Mouse (Mus musculus) adrenal gland, postnatal 4 days (tissue): ENCODE data around the gene Kirrel2. TPM values are rescaled to one million over a fixed set of nuclear protein-coding genes. Genes with fewer than 3 reads are reported as not detected.
A peak's percentile ranks its signal among the peaks of the same experiment; 100 is the strongest.

Experiments used
- DNase-seq, 2 experiments: peaks; one replicate each; pipeline ENCODE4 v3.0.0; 2021 to 2022; ENCODE audit warnings: low spot score in 2 of 2, mixed read lengths in 2 of 2
- total RNA-seq, 2 experiments: library from RNA; stranded (reverse); gene quantifications; 2 replicates each; pipeline ENCODE4 v1.2.3; 2021

The Kirrel2 gene
- total RNA-seq, 2 experiments from 2014 or later = 0.14 to 1.3 TPM

- DNase-seq = no peak
These were observed 4.2 kb downstream of the Kirrel2 start for GRCm38 (mm10) chr7:30453327-30453726.

- DNase-seq = no peak
These were observed 7.2 kb downstream of the Kirrel2 start for GRCm38 (mm10) chr7:30450241-30450640.

- peak in 1 of 2 experiments; percentile 28 for DNase-seq
These were observed 12.3 kb downstream of the Kirrel2 start, which contains the start of gene Aplp1 for GRCm38 (mm10) chr7:30444971-30445751. Gene Aplp1 (minus strand): TSS chr7:30445535.

- no peak for DNase-seq
These were observed 13.1 kb downstream of the Kirrel2 start for GRCm38 (mm10) chr7:30444154-30444970.

- no peak for DNase-seq
These were observed 13.8 kb downstream of the Kirrel2 start for GRCm38 (mm10) chr7:30443696-30444095.

- no peak for DNase-seq
These were observed 16.8 kb downstream of the Kirrel2 start for GRCm38 (mm10) chr7:30440697-30441096.

- DNase-seq = no peak
These were observed 17.8 kb downstream of the Kirrel2 start for GRCm38 (mm10) chr7:30439734-30440133.

GRCm38 (mm10) chr7:30436879-30437278 lies 20.6 kb downstream of the Kirrel2 start:
- DNase-seq = no peak

- no peak for DNase-seq
These were observed 22.3 kb downstream of the Kirrel2 start for GRCm38 (mm10) chr7:30435156-30435555.

GRCm38 (mm10) chr7:30434701-30435100 lies 22.8 kb downstream of the Kirrel2 start:
- DNase-seq = no peak

- DNase-seq = peak in 1 of 2 experiments; percentile 56
These were observed 23.3 kb downstream of the Kirrel2 start for GRCm38 (mm10) chr7:30434238-30434637.

- no peak for DNase-seq
These were observed 25.7 kb downstream of the Kirrel2 start for GRCm38 (mm10) chr7:30431793-30432192.

- DNase-seq = no peak
These were observed 27.3 kb downstream of the Kirrel2 start for GRCm38 (mm10) chr7:30430191-30430590.

- DNase-seq = no peak
These were observed 28.2 kb downstream of the Kirrel2 start for GRCm38 (mm10) chr7:30429327-30429726.

GRCm38 (mm10) chr7:30423071-30423641 lies 34.3 kb downstream of the Kirrel2 start:
- DNase-seq = no peak

GRCm38 (mm10) chr7:30422560-30422959 lies 34.9 kb downstream of the Kirrel2 start:
- no peak for DNase-seq

GRCm38 (mm10) chr7:30421890-30422435 lies 35.5 kb downstream of the Kirrel2 start:
- peak; percentile 62 to 73 for DNase-seq

GRCm38 (mm10) chr7:30421175-30421889 lies 36.2 kb downstream of the Kirrel2 start, which contains the start of gene Nfkbid:
Gene Nfkbid (plus strand): TSS chr7:30421732.
- DNase-seq = peak in 1 of 2 experiments; percentile 50

- no peak for DNase-seq
These were observed 36.8 kb downstream of the Kirrel2 start for GRCm38 (mm10) chr7:30420673-30421072.
